Mouse (Mus musculus) adrenal gland, postnatal 14 days (tissue): Measurements from ENCODE around the gene Kmt5c. TPM values are rescaled to one million over a fixed set of nuclear protein-coding genes. Genes with fewer than 3 reads are reported as not detected.
"Not testable (repeated sequence)": the region's sequence is repeated elsewhere in the genome, so short reads cannot be mapped to it uniquely, and the experiment has no call there.

ENCODE experiments used
- DNase-seq: peaks from one replicate; pipeline ENCODE4 v3.0.0; 2021; ENCODE audit warnings: mixed read lengths
- total RNA-seq: library from RNA; stranded (reverse); gene quantifications from 2 replicates; pipeline ENCODE4 v1.2.3, GENCODE M21; 2021

The Kmt5c gene
- total RNA-seq, 1 experiment from 2014 or later = 60.3 TPM

- DNase-seq = no peak
These were observed 49.6 kb downstream of the Kmt5c start, which contains the start of gene Tmem238 for GRCm38 (mm10) chr7:4789436-4789935. Tmem238 (minus strand) TSS chr7:4789656.

DNA sequence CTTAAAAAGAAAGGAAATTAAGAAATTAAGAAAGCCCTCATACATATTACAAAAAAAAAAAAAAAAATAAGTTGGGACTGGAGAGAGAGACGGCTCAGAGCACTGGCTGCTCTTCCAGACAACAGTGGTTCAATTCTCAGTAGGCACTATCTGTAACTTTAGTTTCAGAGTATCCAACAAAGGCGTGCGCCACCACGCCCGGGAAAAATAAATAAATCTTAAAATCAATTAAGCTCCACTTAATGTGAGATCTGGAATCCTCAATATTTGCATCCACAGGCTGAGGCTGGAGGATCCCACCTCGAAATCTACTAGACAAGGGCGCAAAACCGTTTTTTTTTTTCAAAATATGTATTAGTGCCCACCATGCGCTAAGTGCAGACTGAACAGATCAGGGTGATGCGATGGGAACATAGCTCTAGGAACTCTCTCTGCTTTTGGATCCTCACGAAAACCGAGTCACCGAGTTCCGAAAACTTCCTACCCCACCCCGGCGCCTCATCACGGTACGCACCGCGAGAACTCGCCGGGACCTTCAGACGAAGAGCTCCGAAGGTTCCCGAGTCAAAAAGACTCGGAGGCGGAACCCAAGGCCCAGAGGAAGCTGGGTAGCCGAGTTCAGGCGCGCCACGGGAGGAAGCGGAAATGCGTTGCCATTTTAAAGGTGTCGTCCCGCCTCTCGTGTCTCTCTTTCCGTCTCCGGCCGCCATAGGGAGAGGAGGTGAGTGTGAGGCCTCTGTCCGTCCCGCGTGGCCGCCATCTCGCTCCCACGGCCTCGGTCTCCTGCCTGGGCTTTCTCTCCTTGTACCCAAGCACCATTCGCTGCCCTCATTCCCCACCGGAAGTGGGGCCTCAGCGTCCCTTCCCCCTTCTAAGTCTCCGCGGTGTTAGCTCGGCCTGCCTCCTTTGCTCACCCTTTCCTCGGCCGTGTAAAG lies 52.6 kb downstream of the Kmt5c start, which contains the start of gene Rpl28:
Gene Rpl28, plus strand, starts transcription at position 597 of the 935 bp plus-strand sequence.
- peak; percentile 97 for DNase-seq

- DNase-seq = not testable (repeated sequence)
These were observed 53.3 kb downstream of the Kmt5c start for GRCm38 (mm10) chr7:4793248-4793647.

- DNase-seq = no peak
These were observed 53.8 kb downstream of the Kmt5c start for GRCm38 (mm10) chr7:4793674-4794073.

- no peak for DNase-seq
These were observed 54.8 kb downstream of the Kmt5c start for GRCm38 (mm10) chr7:4794631-4795168.

- DNase-seq = peak; percentile 45
These were observed 56.0 kb downstream of the Kmt5c start for GRCm38 (mm10) chr7:4795767-4796433.

Other genes with a start within 250 kb of the Kmt5c start
- gene Ppp1r12c, start 238.4 kb upstream of the Kmt5c start, total RNA-seq = 83.4 and 90.8 TPM in 2 replicates
- 1.1 and 2.0 TPM in 2 replicates for gene Tnnt1, start 223.7 kb upstream of the Kmt5c start, total RNA-seq
- 0.85 and 3.0 TPM in 2 replicates for gene Tnni3, start 215.9 kb upstream of the Kmt5c start, total RNA-seq
- 0.63 and 0.75 TPM in 2 replicates for gene Dnaaf3, start 207.7 kb upstream of the Kmt5c start, total RNA-seq
- gene Syt5, start 192.6 kb upstream of the Kmt5c start, total RNA-seq = 8.2 and 11.6 TPM in 2 replicates
- gene Ptprh, start 136.1 kb upstream of the Kmt5c start, total RNA-seq = not detected in 2 replicates
- gene Tmem86b, start 108.7 kb upstream of the Kmt5c start, total RNA-seq = 8.8 and 16.2 TPM in 2 replicates
- gene Ppp6r1, start 81.1 kb upstream of the Kmt5c start, total RNA-seq = 80.9 and 86.1 TPM in 2 replicates
- 34.0 and 37.9 TPM in 2 replicates for gene Hspbp1, start 55.0 kb upstream of the Kmt5c start, total RNA-seq
- 6.0 and 8.4 TPM in 2 replicates for gene Brsk1, start 49.5 kb upstream of the Kmt5c start, total RNA-seq
- gene Tmem150b, start 14.9 kb upstream of the Kmt5c start, total RNA-seq = 0.30 and 0.79 TPM in 2 replicates
- gene Cox6b2, start 13.0 kb downstream of the Kmt5c start, total RNA-seq = 28.1 and 31.3 TPM in 2 replicates
- gene Fam71e2, start 31.2 kb downstream of the Kmt5c start, total RNA-seq = not detected in 2 replicates
- gene Il11, start 42.7 kb downstream of the Kmt5c start, total RNA-seq = not detected in 2 replicates
- gene Tmem190, start 42.8 kb downstream of the Kmt5c start, total RNA-seq = not detected in 2 replicates
- 10.2 and 11.7 TPM in 2 replicates for gene Tmem238, start 49.5 kb downstream of the Kmt5c start, total RNA-seq
- 1,145 and 1,281 TPM in 2 replicates for gene Rpl28, start 52.8 kb downstream of the Kmt5c start, total RNA-seq
- 140 and 146 TPM in 2 replicates for gene Ube2s, start 72.5 kb downstream of the Kmt5c start, total RNA-seq
- gene Shisa7, start 104.6 kb downstream of the Kmt5c start, total RNA-seq = 2.2 and 2.9 TPM in 2 replicates
- 8.6 and 12.5 TPM in 2 replicates for gene Isoc2b, start 130.1 kb downstream of the Kmt5c start, total RNA-seq
- gene Isoc2a, start 137.0 kb downstream of the Kmt5c start, total RNA-seq = 55.7 and 67.9 TPM in 2 replicates
- gene Gm36210, start 166.4 kb downstream of the Kmt5c start, total RNA-seq = 0.26 TPM in 1 of 2 replicates, not detected in the other
- 13.7 and 16.2 TPM in 2 replicates for gene Zfp628, start 175.1 kb downstream of the Kmt5c start, total RNA-seq
- 6.6 and 8.1 TPM in 2 replicates for gene Nat14, start 181.9 kb downstream of the Kmt5c start, total RNA-seq
- 3.9 and 5.0 TPM in 2 replicates for gene Ssc5d, start 185.7 kb downstream of the Kmt5c start, total RNA-seq
- gene Sbk2, start 224.3 kb downstream of the Kmt5c start, total RNA-seq = 0.63 TPM in 1 of 2 replicates, not detected in the other
- gene Sbk3, start 231.1 kb downstream of the Kmt5c start, total RNA-seq = 0.37 and 0.64 TPM in 2 replicates